Mouse (Mus musculus) ES-Bruce4 (cell line): ENCODE results near the gene Cfap61. TPM values are rescaled to one million over a fixed set of nuclear protein-coding genes. Genes with fewer than 3 reads are reported as not detected.

Source experiments
- H3K27ac ChIP-seq: 2 replicates; pipeline ENCODE4 v1.5.1; 2012; ENCODE audit warnings: low read length, inconsistent platforms; ENCODE audit not compliant: insufficient read depth
- H3K27me3 ChIP-seq: 2 replicates; pipeline ENCODE4 v1.6.1; 2012; ENCODE audit warnings: mild to moderate bottlenecking, low read length, inconsistent platforms; ENCODE audit not compliant: control insufficient read depth, poor library complexity, insufficient read depth, severe bottlenecking
- H3K36me3 ChIP-seq: 2 replicates; pipeline ENCODE4 v1.6.1; 2012; ENCODE audit warnings: inconsistent platforms, mild to moderate bottlenecking, low read length, moderate library complexity; ENCODE audit not compliant: control insufficient read depth, poor library complexity, insufficient read depth, severe bottlenecking
- H3K4me1 ChIP-seq: one replicate; pipeline ENCODE4 v1.8.1; 2011; ENCODE audit warnings: low read length; ENCODE audit not compliant: control insufficient read depth, insufficient read depth
- H3K4me3 ChIP-seq: 2 replicates; pipeline ENCODE4 v1.5.1; 2011; ENCODE audit warnings: low read depth, mild to moderate bottlenecking, low read length
- H3K9ac ChIP-seq: 2 replicates; pipeline ENCODE4 v1.6.1; 2012; ENCODE audit warnings: low read depth, mild to moderate bottlenecking, inconsistent platforms; ENCODE audit not compliant: poor library complexity, severe bottlenecking
- H3K9me3 ChIP-seq: replicated peaks from 2 replicates; pipeline ENCODE4 v1.6.1; 2012; ENCODE audit warnings: mild to moderate bottlenecking, low read length, inconsistent platforms; ENCODE audit not compliant: control insufficient read depth, poor library complexity, insufficient read depth, severe bottlenecking
- CTCF ChIP-seq: IDR thresholded peaks from one replicate; pipeline ENCODE4 v1.8.1; 2011; ENCODE audit warnings: low read depth, low read length
- EP300 ChIP-seq: IDR thresholded peaks from 2 replicates; pipeline ENCODE4 v1.6.1; 2011; ENCODE audit warnings: low read depth, low read length; ENCODE audit not compliant: insufficient read depth
- POLR2A ChIP-seq: IDR thresholded peaks from one replicate; pipeline ENCODE4 v1.8.1; 2011; ENCODE audit warnings: low read length; ENCODE audit not compliant: insufficient read depth
- polyA plus RNA-seq: library from polyadenylated mRNA; stranded (reverse); fragments of >200 nt; gene quantifications from 2 replicates; pipeline ENCODE4 v1.2.4, GENCODE M21; 2011; ENCODE audit warnings: low read depth; ENCODE audit not compliant: missing spikeins, insufficient read depth, insufficient read length

Cfap61 gene
- polyA plus RNA-seq, 1 experiment: 2.4 TPM

GRCm38 (mm10) chr2:146149206-146149974 lies 214.8 kb downstream of the Cfap61 start:
- no peaks in the 10 kb centered on the region for H3K36me3 ChIP-seq
- no peak for TF ChIP-seq CTCF
- no peak for TF ChIP-seq POLR2A
- no peak for TF ChIP-seq EP300
- H3K9ac ChIP-seq: no peak overlapping the region

DNA sequence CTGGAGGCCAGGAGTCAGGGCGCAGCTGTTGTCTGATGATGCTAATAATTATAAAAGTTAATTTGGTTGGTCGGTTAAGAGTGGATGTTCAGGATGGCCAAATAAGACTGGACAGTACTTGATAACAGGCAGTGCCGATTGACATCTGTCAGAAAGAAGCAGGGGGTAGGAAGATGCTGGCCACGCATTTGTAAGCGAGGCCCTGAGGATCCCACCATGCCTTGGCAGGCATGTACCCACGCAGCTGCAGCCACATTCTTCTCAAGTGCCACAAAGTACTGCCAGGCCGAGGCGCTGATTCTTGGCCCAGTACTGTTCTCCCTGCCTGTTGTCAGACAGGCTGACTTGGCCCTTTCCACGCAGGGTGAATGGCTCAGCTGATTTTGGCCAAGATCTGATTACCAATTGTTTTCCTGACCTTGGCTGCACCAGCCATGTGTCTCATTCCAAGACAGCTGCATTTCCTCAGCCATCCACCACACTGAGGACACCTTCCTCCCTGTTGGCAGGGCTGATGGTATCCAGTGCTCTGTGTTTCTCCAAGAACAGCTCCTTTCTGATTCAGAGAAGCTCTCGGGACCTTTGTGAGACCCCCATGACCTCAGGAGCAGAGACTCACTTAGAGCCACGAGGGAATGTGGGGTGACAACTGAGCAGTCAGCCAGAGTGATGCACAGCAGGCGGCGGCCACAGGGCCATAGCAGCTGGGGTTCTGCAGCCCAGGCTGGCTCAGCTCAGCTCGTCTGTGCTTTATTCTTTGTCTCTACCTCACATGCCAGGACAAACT lies 233.6 kb downstream of the Cfap61 start:
- Histone ChIP-seq H3K4me3 (no peak overlapping the region), H3K36me3 (no peaks in the 10 kb centered on the region), H3K27me3 (no peaks in the 10 kb centered on the region), H3K9me3 (no peaks in the 10 kb centered on the region), H3K9ac (no peak overlapping the region), H3K4me1 (no peaks in the 10 kb centered on the region), H3K27ac (no peak overlapping the region)
- TF ChIP-seq EP300: no peak
- TF ChIP-seq POLR2A: no peak

More at GRCm38 (mm10) chr2:146149206-146149974, 214.8 kb downstream of the Cfap61 start:
- no peak overlapping the region for H3K27ac ChIP-seq
- no peak overlapping the region for H3K4me3 ChIP-seq
- H3K9me3 ChIP-seq: no peaks in the 10 kb centered on the region
- no peaks in the 10 kb centered on the region for H3K4me1 ChIP-seq
- H3K27me3 ChIP-seq: no peaks in the 10 kb centered on the region

- no peaks in the 10 kb centered on the region for H3K36me3 ChIP-seq
- no peaks in the 10 kb centered on the region for H3K9me3 ChIP-seq
- H3K4me1 ChIP-seq: no peaks in the 10 kb centered on the region
- H3K4me3 ChIP-seq: no peak overlapping the region
- H3K27ac ChIP-seq: no peak overlapping the region
- H3K9ac ChIP-seq: no peak overlapping the region
- no peaks in the 10 kb centered on the region for H3K27me3 ChIP-seq
- TF ChIP-seq POLR2A (no peak), CTCF (no peak), EP300 (no peak)
Measured at GRCm38 (mm10) chr2:146169492-146169891, 234.9 kb downstream of the Cfap61 start.

GRCm38 (mm10) chr2:146172106-146172505 lies 237.5 kb downstream of the Cfap61 start:
- TF ChIP-seq POLR2A: no peak
- TF ChIP-seq EP300: no peak
- no peak for TF ChIP-seq CTCF

DNA sequence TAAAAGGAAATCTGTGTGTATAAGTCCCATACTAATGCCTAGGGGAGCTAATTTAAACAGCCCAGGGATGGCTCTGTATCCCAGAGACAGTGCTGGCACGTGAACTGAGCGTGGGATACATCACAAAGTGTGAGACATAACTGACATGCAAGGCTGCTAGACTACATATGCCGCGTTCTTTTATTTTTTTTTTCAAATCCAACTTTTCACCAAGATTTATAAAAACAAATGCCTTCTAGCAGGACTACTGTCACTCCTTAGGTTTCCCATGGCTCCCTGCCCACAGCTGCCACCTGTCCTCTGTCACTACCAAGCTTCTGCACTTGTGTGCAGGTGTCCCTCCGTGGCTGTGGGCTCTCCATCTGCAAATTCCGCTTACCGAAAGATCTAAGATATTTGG lies 239.6 kb downstream of the Cfap61 start:
- H3K9me3 ChIP-seq: peaks cover 3% of the 10 kb centered on the region; the same call in 1 of the 2 replicates
- H3K36me3 ChIP-seq: no peaks in the 10 kb centered on the region
- no peak overlapping the region for H3K4me3 ChIP-seq
- TF ChIP-seq CTCF (no peak), POLR2A (no peak), EP300 (no peak)
- no peak overlapping the region for H3K27ac ChIP-seq
- H3K27me3 ChIP-seq: no peaks in the 10 kb centered on the region
- H3K4me1 ChIP-seq: no peaks in the 10 kb centered on the region
- H3K9ac ChIP-seq: no peak overlapping the region

More at GRCm38 (mm10) chr2:146172106-146172505, 237.5 kb downstream of the Cfap61 start:
- Histone ChIP-seq H3K27me3 (no peaks in the 10 kb centered on the region), H3K9ac (no peak overlapping the region), H3K9me3 (no peaks in the 10 kb centered on the region), H3K4me3 (no peak overlapping the region), H3K36me3 (no peaks in the 10 kb centered on the region), H3K4me1 (no peaks in the 10 kb centered on the region), H3K27ac (no peak overlapping the region)

GRCm38 (mm10) chr2:146178718-146179117 lies 244.1 kb downstream of the Cfap61 start:
- Histone ChIP-seq H3K9me3 (peaks cover 3% of the 10 kb centered on the region; the same call in 1 of the 2 replicates), H3K9ac (no peak overlapping the region), H3K27me3 (no peaks in the 10 kb centered on the region), H3K4me3 (no peak overlapping the region), H3K4me1 (no peaks in the 10 kb centered on the region), H3K27ac (no peak overlapping the region), H3K36me3 (no peaks in the 10 kb centered on the region)
- TF ChIP-seq CTCF: no peak
- TF ChIP-seq EP300: no peak
- no peak for TF ChIP-seq POLR2A
